Mouse (Mus musculus) liver, postnatal 0 days (tissue): ENCODE data around the gene Shisa6. TPM values are rescaled to one million over a fixed set of nuclear protein-coding genes. Genes with fewer than 3 reads are reported as not detected.

Experiments
- ATAC-seq: fragments of 200-750 bp; cut with Nextera tagmentation; 2 replicates; pipeline ENCODE4 v1.8.0; 2017; ENCODE audit warnings: mild to moderate bottlenecking, moderate library complexity
- DNase-seq: peaks from one replicate; pipeline ENCODE4 v3.0.0-alpha.2; 2016
- H3K27ac ChIP-seq: fragments of 300-500 bp; sonication (generic); 2 replicates; pipeline ENCODE4 v1.5.1; 2014; ENCODE audit warnings: antibody characterized with exemption, moderate library complexity, mild to moderate bottlenecking, low read depth
- H3K27me3 ChIP-seq: fragments of 300-500 bp; sonication (generic); 2 replicates; pipeline ENCODE4 v1.6.1; 2014; ENCODE audit warnings: low read length, control low read depth, mixed read lengths; ENCODE audit not compliant: insufficient read depth
- H3K36me3 ChIP-seq: fragments of 300-500 bp; sonication (generic); replicated peaks from 2 replicates; pipeline ENCODE4 v1.6.1; 2014; ENCODE audit warnings: mild to moderate bottlenecking, control low read depth, low read length, moderate library complexity, mixed read lengths; ENCODE audit not compliant: insufficient read depth
- H3K4me1 ChIP-seq: fragments of 300-500 bp; sonication (generic); 2 replicates; pipeline ENCODE4 v1.6.1; 2014; ENCODE audit warnings: antibody characterized with exemption, mild to moderate bottlenecking, control low read depth; ENCODE audit not compliant: insufficient read depth
- H3K4me2 ChIP-seq: fragments of 300-500 bp; sonication (generic); 2 replicates; pipeline ENCODE4 v1.6.1; 2014; ENCODE audit warnings: low read depth, mild to moderate bottlenecking, low read length, moderate library complexity, mixed read lengths
- H3K4me3 ChIP-seq: fragments of 300-500 bp; sonication (generic); 2 replicates; pipeline ENCODE4 v1.5.1; 2014; ENCODE audit warnings: low read depth, low read length
- H3K9ac ChIP-seq: fragments of 300-500 bp; sonication (generic); replicated peaks from 2 replicates; pipeline ENCODE4 v1.6.1; 2014; ENCODE audit warnings: mild to moderate bottlenecking, moderate library complexity
- H3K9me3 ChIP-seq: fragments of 300-500 bp; sonication (generic); 2 replicates; pipeline ENCODE4 v1.6.1; 2016; ENCODE audit warnings: mild to moderate bottlenecking, control low read depth, low read length, mixed read lengths
- CTCF ChIP-seq: sonication (generic); IDR thresholded peaks from 2 replicates; pipeline ENCODE4 v1.5.1; 2016; ENCODE audit warnings: antibody characterized with exemption, low read depth
- EP300 ChIP-seq: IDR thresholded peaks from 2 replicates; pipeline ENCODE4 v1.6.1; 2016; ENCODE audit warnings: antibody characterized with exemption, low read depth, mild to moderate bottlenecking
- WGBS: fragments of 180-500 bp; shearing (Covaris S2); extraction: QIAGEN DNeasy Blood & Tissue Kit; methylation state at CpG from one replicate; pipeline ENCODE4 v1.1.7; 2014; ENCODE audit not compliant: insufficient replicate concordance; 5-methylcytosine and 5-hydroxymethylcytosine counted together
- polyA plus RNA-seq: library from polyadenylated mRNA; unstranded; fragments of >200 nt; fragmentation: Nextera tagmentation; extraction: Ambion mirVana; gene quantifications from 2 replicates; pipeline ENCODE4 v1.2.1, GENCODE M21; 2015

Shisa6 gene
- polyA plus RNA-seq, 1 experiment from 2014 or later, result not detected

DNA sequence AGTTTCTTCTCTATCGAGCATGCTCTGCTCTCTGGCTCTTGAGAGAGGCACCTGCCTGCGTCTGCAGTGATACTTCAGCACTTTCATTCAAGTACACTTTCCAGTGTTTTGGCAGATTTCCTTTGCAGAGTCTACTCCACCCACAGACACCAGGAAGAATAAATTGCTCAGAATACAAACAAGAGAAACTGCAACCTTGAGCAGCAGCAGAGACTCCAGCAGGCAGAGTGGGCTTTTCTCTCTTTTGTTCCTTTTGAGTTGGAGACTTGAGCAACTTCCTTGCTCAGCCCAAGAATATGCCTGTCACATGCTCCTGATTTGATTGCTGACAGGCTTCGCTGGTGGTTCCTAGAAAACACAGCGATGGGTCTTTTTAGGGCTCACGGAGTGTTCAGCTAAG is 278.6 kb downstream of the Shisa6 start:
- H3K36me3 ChIP-seq, result no peaks in the 10 kb centered on the region
- H3K27ac ChIP-seq, result no peak overlapping the region
- ATAC-seq (no peak), DNase-seq (no peak)
- H3K4me3 ChIP-seq, result no peak overlapping the region
- no peak overlapping the region for H3K4me2 ChIP-seq
- no peaks in the 10 kb centered on the region for H3K4me1 ChIP-seq
- H3K27me3 ChIP-seq, result no peaks in the 10 kb centered on the region
- no peak overlapping the region for H3K9ac ChIP-seq
- no peaks in the 10 kb centered on the region for H3K9me3 ChIP-seq
- TF ChIP-seq EP300 (no peak), CTCF (no peak)
- 77% methylated on average over 5 of the region's 5 CpGs for WGBS

DNA sequence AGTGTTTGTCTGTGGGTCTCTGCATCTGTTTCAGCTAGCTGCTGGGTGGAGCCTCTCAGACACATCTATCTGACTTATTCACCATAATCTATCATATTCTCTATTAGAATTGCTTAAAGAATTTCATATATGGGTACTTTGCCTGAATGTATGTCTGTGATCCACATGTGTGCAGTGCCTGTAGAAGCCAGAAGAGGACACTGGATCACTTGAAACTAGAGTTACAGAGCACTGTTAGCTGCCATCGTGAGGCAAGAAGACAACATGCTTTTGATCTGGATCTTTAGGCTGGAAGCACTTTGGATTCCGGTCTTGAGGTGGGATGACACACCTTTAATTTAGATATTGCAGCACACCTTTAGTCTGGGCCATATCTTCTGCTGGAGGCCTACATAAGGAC is 289.2 kb downstream of the Shisa6 start:
- no peak overlapping the region for H3K9ac ChIP-seq
- H3K27ac ChIP-seq, result no peak overlapping the region
- WGBS, result 62% methylated on average over 2 of the region's 2 CpGs
- TF ChIP-seq EP300, result no peak
- no peak for TF ChIP-seq CTCF
- H3K4me3 ChIP-seq, result no peak overlapping the region
- no peaks in the 10 kb centered on the region for H3K9me3 ChIP-seq
- no peaks in the 10 kb centered on the region for H3K4me1 ChIP-seq
- H3K4me2 ChIP-seq, result no peak overlapping the region
- ATAC-seq (no peak), DNase-seq (no peak)
- H3K27me3 ChIP-seq, result no peaks in the 10 kb centered on the region
- H3K36me3 ChIP-seq, result no peaks in the 10 kb centered on the region

DNA sequence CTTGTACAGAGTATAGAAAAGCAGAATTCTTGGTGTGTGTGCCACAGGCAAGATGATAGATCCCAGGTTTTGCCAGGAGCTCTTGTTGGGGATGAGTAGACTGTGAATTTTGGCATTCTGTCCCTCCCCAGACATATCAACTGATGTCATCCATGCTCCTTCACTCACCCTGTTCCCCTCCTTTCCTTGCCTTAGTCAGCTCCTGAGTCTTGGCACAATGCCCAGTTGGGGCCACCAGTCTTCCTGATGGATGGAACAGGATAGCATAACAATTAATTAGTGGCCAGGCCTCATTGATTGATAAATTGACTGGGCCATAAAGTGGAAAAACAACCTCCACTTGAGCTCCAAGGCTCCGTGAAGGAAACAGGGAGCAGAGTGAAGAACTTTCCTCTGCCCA is 292.9 kb downstream of the Shisa6 start:
- Histone ChIP-seq H3K9me3 (no peaks in the 10 kb centered on the region), H3K27me3 (no peaks in the 10 kb centered on the region), H3K9ac (no peak overlapping the region), H3K27ac (no peak overlapping the region), H3K4me2 (no peak overlapping the region), H3K36me3 (no peaks in the 10 kb centered on the region), H3K4me1 (no peaks in the 10 kb centered on the region), H3K4me3 (no peak overlapping the region)
- TF ChIP-seq CTCF, result no peak
- no peak for TF ChIP-seq EP300
- 48% methylated on average over 1 of the region's 1 CpGs for WGBS
- DNase-seq (no peak), ATAC-seq (no peak)

DNA sequence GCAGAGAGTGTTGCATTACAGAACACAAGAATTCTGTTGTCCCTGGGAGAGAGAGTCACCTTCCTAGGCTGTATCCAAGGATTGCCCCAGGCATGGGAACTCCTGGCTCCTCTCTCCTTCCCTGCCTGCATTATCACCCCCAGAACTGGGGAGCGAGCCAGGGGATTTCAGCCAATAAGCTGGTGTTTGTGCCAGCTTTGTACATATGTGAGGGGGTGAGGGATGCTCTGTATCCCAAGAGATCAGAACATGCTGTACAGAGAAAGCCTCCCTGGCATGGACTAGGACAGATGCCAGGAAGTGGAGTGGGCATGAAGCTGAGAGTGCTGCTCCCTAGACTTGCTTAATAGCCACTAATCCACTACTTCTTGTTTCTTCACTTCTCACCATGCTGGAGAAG is 303.6 kb downstream of the Shisa6 start:
- Histone ChIP-seq H3K27me3 (no peaks in the 10 kb centered on the region), H3K4me2 (no peak overlapping the region), H3K9me3 (no peaks in the 10 kb centered on the region), H3K4me3 (no peak overlapping the region), H3K9ac (no peak overlapping the region), H3K27ac (no peak overlapping the region), H3K4me1 (no peaks in the 10 kb centered on the region), H3K36me3 (no peaks in the 10 kb centered on the region)
- ATAC-seq (no peak), DNase-seq (no peak)
- TF ChIP-seq EP300, result no peak
- no peak for TF ChIP-seq CTCF
- 70% methylated on average over 1 of the region's 1 CpGs for WGBS

DNA sequence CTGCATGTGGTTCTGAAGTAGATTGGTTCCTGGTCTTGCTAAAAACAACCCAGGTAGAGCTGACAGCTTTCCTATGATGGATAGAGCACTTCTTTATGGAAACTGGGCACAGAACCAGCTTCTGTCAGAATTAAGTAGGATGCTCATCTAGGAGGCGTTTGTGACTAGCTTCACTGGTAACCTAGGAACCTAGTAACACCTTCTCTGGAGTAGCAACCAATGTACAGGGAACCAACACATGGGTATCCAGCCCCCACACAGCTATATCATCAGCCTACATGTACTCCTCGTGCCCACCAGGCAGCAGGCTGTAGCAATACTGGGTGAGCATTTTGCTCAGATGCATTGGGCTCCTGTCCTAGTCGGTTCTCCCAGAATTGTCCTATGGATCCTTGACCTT is 307.3 kb downstream of the Shisa6 start:
- H3K9ac ChIP-seq, result no peak overlapping the region
- ATAC-seq (no peak), DNase-seq (no peak)
- H3K36me3 ChIP-seq, result no peaks in the 10 kb centered on the region
- H3K4me1 ChIP-seq, result no peaks in the 10 kb centered on the region
- H3K9me3 ChIP-seq, result no peaks in the 10 kb centered on the region
- H3K4me3 ChIP-seq, result no peak overlapping the region
- no peak overlapping the region for H3K4me2 ChIP-seq
- TF ChIP-seq CTCF (no peak), EP300 (no peak)
- WGBS, result 59% methylated on average over 3 of the region's 3 CpGs
- no peak overlapping the region for H3K27ac ChIP-seq
- no peaks in the 10 kb centered on the region for H3K27me3 ChIP-seq

DNA sequence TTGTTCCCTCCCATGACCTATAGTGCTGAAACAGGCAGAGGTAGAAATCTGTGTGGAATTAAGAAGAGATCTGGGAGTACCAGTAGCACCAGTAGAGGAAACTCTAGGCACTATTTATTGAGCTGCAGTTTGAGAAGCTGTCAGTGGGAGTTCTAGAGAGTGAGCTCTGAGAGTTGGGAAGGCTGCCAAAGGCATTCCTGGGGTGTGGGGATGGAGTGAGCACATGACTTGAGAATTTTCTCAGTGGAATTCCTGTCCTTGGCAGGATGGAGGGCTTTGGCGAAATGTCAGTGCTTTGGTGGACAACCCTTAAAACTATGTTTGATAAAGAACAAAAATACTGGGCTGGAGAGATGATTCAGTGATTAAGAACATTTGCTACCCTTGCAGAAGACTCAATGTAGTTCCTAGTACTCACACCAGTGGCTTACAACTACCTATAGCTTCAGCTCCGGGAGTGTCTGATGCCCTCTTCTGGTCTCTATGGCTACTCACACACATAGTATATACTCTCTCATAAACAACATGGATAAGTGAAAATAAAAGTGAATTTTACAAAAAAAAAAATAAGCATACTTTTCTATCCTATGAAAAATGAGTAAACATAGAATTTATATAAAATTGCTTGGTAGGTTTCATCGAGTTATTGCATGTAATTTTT is 337.0 kb downstream of the Shisa6 start:
- no peak for TF ChIP-seq CTCF
- no peak for TF ChIP-seq EP300
- 74% methylated on average over 3 of the region's 3 CpGs for WGBS
- Histone ChIP-seq H3K27ac (no peak overlapping the region), H3K4me3 (no peak overlapping the region), H3K27me3 (no peaks in the 10 kb centered on the region), H3K9ac (no peak overlapping the region), H3K36me3 (no peaks in the 10 kb centered on the region), H3K4me2 (no peak overlapping the region), H3K9me3 (no peaks in the 10 kb centered on the region), H3K4me1 (no peaks in the 10 kb centered on the region)
- DNase-seq (peak; percentile 13), ATAC-seq (no peak)

DNA sequence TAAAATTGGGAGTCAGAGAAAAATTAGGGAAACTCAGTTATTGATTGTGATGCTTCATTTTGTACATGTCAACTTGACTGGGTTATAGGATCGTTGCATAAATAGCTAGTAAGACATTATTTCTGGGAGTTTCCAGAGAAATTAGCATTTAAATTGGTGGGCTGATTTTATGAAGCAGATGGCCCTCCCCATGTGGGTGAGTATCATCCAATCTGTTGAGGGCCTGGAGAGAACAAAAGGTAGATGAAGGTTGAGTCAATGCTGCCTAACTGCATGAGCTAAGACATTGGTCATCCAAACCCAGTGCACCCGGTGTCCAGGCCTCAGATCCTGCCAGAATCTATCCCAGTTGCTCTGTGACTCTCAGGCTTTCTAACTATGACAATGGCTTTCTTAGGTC is 337.6 kb downstream of the Shisa6 start:
- DNase-seq (no peak), ATAC-seq (no peak)
- Histone ChIP-seq H3K27me3 (no peaks in the 10 kb centered on the region), H3K4me1 (no peaks in the 10 kb centered on the region), H3K36me3 (no peaks in the 10 kb centered on the region), H3K27ac (no peak overlapping the region), H3K9me3 (no peaks in the 10 kb centered on the region), H3K4me3 (no peak overlapping the region), H3K9ac (no peak overlapping the region), H3K4me2 (no peak overlapping the region)
- 65% methylated on average over 2 of the region's 2 CpGs for WGBS
- no peak for TF ChIP-seq EP300
- TF ChIP-seq CTCF, result no peak
